Mouse (Mus musculus): ENCODE measurements around the gene Prdx5. TPM values are rescaled to one million over a fixed set of nuclear protein-coding genes. Genes with fewer than 3 reads are reported as not detected.
A peak's percentile ranks its signal among the peaks of the same experiment; 100 is the strongest.

The Prdx5 gene
- 100 to 1,000 TPM; 361 to 395 TPM for total RNA-seq (2021)
- long read RNA-seq, experiment 1, transcript Prdx5-201 (6 exons, 1,262 nt), result major isoform, 170 of 183 reads
- long read RNA-seq, experiment 1, transcript Prdx5-203 (5 exons, 755 nt), result minor isoform, 6 of 183 reads
- long read RNA-seq, experiment 1, partial matches to known transcripts, result 0 of 183 reads
- long read RNA-seq, experiment 1, other reads (novel, unspliced or antisense), result 7 of 183 reads
- long read RNA-seq, experiment 2, transcript Prdx5-203 (5 exons, 755 nt), result minor isoform, 11 of 216 reads
- long read RNA-seq, experiment 2, transcript Prdx5-201 (6 exons, 1,262 nt), result major isoform, 193 of 216 reads
- long read RNA-seq, experiment 2, partial matches to known transcripts, result 7 of 216 reads
- long read RNA-seq, experiment 2, other reads (novel, unspliced or antisense), result 5 of 216 reads

GRCm38 (mm10) chr19:6909507-6910289 is at the start of gene Prdx5, which contains the start of gene Trmt112:
Gene Prdx5 (minus strand): TSS chr19:6910106.
Gene Trmt112 (plus strand): TSS chr19:6909698.
- peak; percentile 90 to 95 for DNase-seq (ENCODE audit: low spot score in 2 of 2)
- H3K4me3 ChIP-seq, result peak within 1 kb of the TSS; percentile 71
- peak within 1 kb of the TSS; percentile 99 for H3K27ac ChIP-seq
- TF ChIP-seq CTCF (conservative IDR thresholded peaks at IDR 0.05), result 0 out of 2 replicates have a peak, but pooled peaks have one; percentile 13

- H3K27ac ChIP-seq, result no peak overlapping the region
- H3K4me3 ChIP-seq, result no peak overlapping the region
- no peak for TF ChIP-seq CTCF (conservative IDR thresholded peaks at IDR 0.05)
- no peak for DNase-seq (ENCODE audit: low spot score in 2 of 2)
Observed at GRCm38 (mm10) chr19:6956461-6956860, 46.6 kb upstream of the Prdx5 start.

- no peak for DNase-seq (ENCODE audit: low spot score in 2 of 2)
- no peak overlapping the region for H3K4me3 ChIP-seq
- no peak overlapping the region for H3K27ac ChIP-seq
- no peak for TF ChIP-seq CTCF (conservative IDR thresholded peaks at IDR 0.05)
Observed at GRCm38 (mm10) chr19:6955424-6955823, 45.5 kb upstream of the Prdx5 start.

GRCm38 (mm10) chr19:6954046-6954445 is 44.1 kb upstream of the Prdx5 start:
- 0 out of 2 replicates have a peak overlapping the region, but pooled peaks have one; percentile 2 for H3K27ac ChIP-seq
- peak; percentile 61 for TF ChIP-seq CTCF (conservative IDR thresholded peaks at IDR 0.05)
- H3K4me3 ChIP-seq, result no peak overlapping the region
- no peak for DNase-seq (ENCODE audit: low spot score in 2 of 2)

- TF ChIP-seq CTCF (conservative IDR thresholded peaks at IDR 0.05), result no peak
- H3K4me3 ChIP-seq, result peak overlapping the region; percentile 66
- no peak for DNase-seq (ENCODE audit: low spot score in 2 of 2)
- peak overlapping the region; percentile 97 for H3K27ac ChIP-seq
Observed at GRCm38 (mm10) chr19:6952712-6953037, 42.8 kb upstream of the Prdx5 start.

GRCm38 (mm10) chr19:6951994-6952711 is 42.2 kb upstream of the Prdx5 start:
- TF ChIP-seq CTCF (conservative IDR thresholded peaks at IDR 0.05), result no peak
- peak; percentile 66 to 77 for DNase-seq (ENCODE audit: low spot score in 2 of 2)
- H3K27ac ChIP-seq, result peak overlapping the region; percentile 97
- H3K4me3 ChIP-seq, result peak overlapping the region; percentile 66

GRCm38 (mm10) chr19:6951381-6951968 is 41.6 kb upstream of the Prdx5 start:
- Histone ChIP-seq H3K27ac (peak overlapping the region; percentile 97), H3K4me3 (peak overlapping the region; percentile 66)
- DNase-seq (ENCODE audit: low spot score in 2 of 2), result peak; percentile 92 to 97
- no peak for TF ChIP-seq CTCF (conservative IDR thresholded peaks at IDR 0.05)

GRCm38 (mm10) chr19:6950613-6951153 is 40.8 kb upstream of the Prdx5 start:
- DNase-seq (ENCODE audit: low spot score in 2 of 2), result peak; percentile 63
- no peak for TF ChIP-seq CTCF (conservative IDR thresholded peaks at IDR 0.05)
- peak overlapping the region; percentile 66 for H3K4me3 ChIP-seq
- H3K27ac ChIP-seq, result peak overlapping the region; percentile 97

GRCm38 (mm10) chr19:6949951-6950350 is 40.0 kb upstream of the Prdx5 start:
- Histone ChIP-seq H3K27ac (peak overlapping the region; percentile 97; the same call in 1 of the 2 replicates), H3K4me3 (peak overlapping the region; percentile 66)
- DNase-seq (ENCODE audit: low spot score in 2 of 2), result no peak
- no peak for TF ChIP-seq CTCF (conservative IDR thresholded peaks at IDR 0.05)

- Histone ChIP-seq H3K4me3 (no peak overlapping the region), H3K27ac (no peak overlapping the region)
- no peak for DNase-seq (ENCODE audit: low spot score in 2 of 2)
- TF ChIP-seq CTCF (conservative IDR thresholded peaks at IDR 0.05), result no peak
Observed at GRCm38 (mm10) chr19:6949532-6949931, 39.6 kb upstream of the Prdx5 start.

GRCm38 (mm10) chr19:6948186-6948585 is 38.3 kb upstream of the Prdx5 start:
- TF ChIP-seq CTCF (conservative IDR thresholded peaks at IDR 0.05), result no peak
- Histone ChIP-seq H3K4me3 (no peak overlapping the region), H3K27ac (no peak overlapping the region)
- DNase-seq (ENCODE audit: low spot score in 2 of 2), result no peak

- Histone ChIP-seq H3K27ac (no peak overlapping the region), H3K4me3 (no peak overlapping the region)
- no peak for TF ChIP-seq CTCF (conservative IDR thresholded peaks at IDR 0.05)
- DNase-seq (ENCODE audit: low spot score in 2 of 2), result no peak
Observed at GRCm38 (mm10) chr19:6947742-6948141, 37.8 kb upstream of the Prdx5 start.

All from layer of hippocampus, adult 2 months (tissue).